Mouse (Mus musculus): ENCODE measurements around the gene Gm28308. TPM values are rescaled to one million over a fixed set of nuclear protein-coding genes. Genes with fewer than 3 reads are reported as not detected.

Gene Gm28308
- polyA plus RNA-seq, 1 experiment from 2014 or later: not detected

- Histone ChIP-seq H3K4me3 (ENCODE audit: low read depth, low read length) (peak overlapping the region; percentile 30; the same call in 1 of the 2 replicates), H3K27me3 (replicated peaks; ENCODE audit: insufficient read depth, low read length) (peaks cover 11% of the 10 kb centered on the region; the same call in 1 of the 2 replicates), H3K36me3 (ENCODE audit: insufficient read depth, low read length) (no peaks in the 10 kb centered on the region), H3K27ac (ENCODE audit: low read length) (peak overlapping the region; percentile 79), H3K4me1 (ENCODE audit: insufficient read depth, low read depth, low read length) (peaks cover 10% of the 10 kb centered on the region; the same call in 1 of the 2 replicates), H3K9ac (replicated peaks; ENCODE audit: low read depth) (peak overlapping the region; percentile 56), H3K9me3 (ENCODE audit: low read length) (no peaks in the 10 kb centered on the region), H3K4me2 (replicated peaks; ENCODE audit: low read depth, low read length) (peak overlapping the region; percentile 70)
- no peak for TF ChIP-seq EP300 (IDR thresholded peaks at IDR 0.05)
- no peak for TF ChIP-seq CTCF (IDR thresholded peaks at IDR 0.05)
- DNase-seq (ENCODE audit: low spot score) (no peak), ATAC-seq (no peak)
- 25% methylated on average over 1 of the region's 1 CpGs for WGBS
Observed at GRCm38 (mm10) chr6:52167176-52167575, 46.0 kb downstream of the Gm28308 start.

- Histone ChIP-seq H3K27ac (ENCODE audit: low read length) (peak overlapping the region; percentile 79), H3K9me3 (ENCODE audit: low read length) (no peaks in the 10 kb centered on the region), H3K36me3 (ENCODE audit: insufficient read depth, low read length) (no peaks in the 10 kb centered on the region), H3K4me3 (ENCODE audit: low read depth, low read length) (peak overlapping the region; percentile 30; the same call in 1 of the 2 replicates), H3K4me2 (replicated peaks; ENCODE audit: low read depth, low read length) (peak overlapping the region; percentile 70), H3K4me1 (ENCODE audit: insufficient read depth, low read depth, low read length) (peaks cover 10% of the 10 kb centered on the region; the same call in 1 of the 2 replicates), H3K27me3 (replicated peaks; ENCODE audit: insufficient read depth, low read length) (peaks cover 11% of the 10 kb centered on the region; the same call in 1 of the 2 replicates), H3K9ac (replicated peaks; ENCODE audit: low read depth) (peak overlapping the region; percentile 56; the same call in 1 of the 2 replicates)
- TF ChIP-seq CTCF (IDR thresholded peaks at IDR 0.05) (no peak), EP300 (IDR thresholded peaks at IDR 0.05) (no peak)
- WGBS: 13% methylated on average over 4 of the region's 4 CpGs
- ATAC-seq: no peak
- DNase-seq (ENCODE audit: low spot score): peak; percentile 46
Observed at GRCm38 (mm10) chr6:52166431-52167077, 46.6 kb downstream of the Gm28308 start.

GRCm38 (mm10) chr6:52165441-52166370 is 47.4 kb downstream of the Gm28308 start:
- H3K9ac ChIP-seq (replicated peaks; ENCODE audit: low read depth): peak overlapping the region; percentile 24; the same call in 1 of the 2 replicates
- peak overlapping the region; percentile 79 for H3K27ac ChIP-seq (ENCODE audit: low read length)
- WGBS: 4% methylated on average over 27 of the region's 28 CpGs
- H3K9me3 ChIP-seq (ENCODE audit: low read length): no peaks in the 10 kb centered on the region
- ATAC-seq (no peak), DNase-seq (ENCODE audit: low spot score) (peak; percentile 53)
- no peaks in the 10 kb centered on the region for H3K36me3 ChIP-seq (ENCODE audit: insufficient read depth, low read length)
- H3K4me2 ChIP-seq (replicated peaks; ENCODE audit: low read depth, low read length): peak overlapping the region; percentile 70
- TF ChIP-seq EP300 (IDR thresholded peaks at IDR 0.05) (no peak), CTCF (IDR thresholded peaks at IDR 0.05) (no peak)
- peaks cover 11% of the 10 kb centered on the region; the same call in 1 of the 2 replicates for H3K27me3 ChIP-seq (replicated peaks; ENCODE audit: insufficient read depth, low read length)
- H3K4me1 ChIP-seq (ENCODE audit: insufficient read depth, low read depth, low read length): peaks cover 10% of the 10 kb centered on the region; the same call in 1 of the 2 replicates
- peak overlapping the region; percentile 54 for H3K4me3 ChIP-seq (ENCODE audit: low read depth, low read length)

- Histone ChIP-seq H3K4me3 (ENCODE audit: low read depth, low read length) (peak within 1 kb of the TSS; percentile 54), H3K4me2 (replicated peaks; ENCODE audit: low read depth, low read length) (peak within 1 kb of the TSS; percentile 70), H3K9ac (replicated peaks; ENCODE audit: low read depth) (peak within 1 kb of the TSS; percentile 50), H3K4me1 (ENCODE audit: insufficient read depth, low read depth, low read length) (peaks cover 5% of the 10 kb centered on the region; the same call in 1 of the 2 replicates), H3K9me3 (ENCODE audit: low read length) (no peaks in the 10 kb centered on the region), H3K36me3 (ENCODE audit: insufficient read depth, low read length) (no peaks in the 10 kb centered on the region), H3K27me3 (replicated peaks; ENCODE audit: insufficient read depth, low read length) (peaks cover 7% of the 10 kb centered on the region; the same call in 1 of the 2 replicates), H3K27ac (ENCODE audit: low read length) (peak within 1 kb of the TSS; percentile 79)
- peak; percentile 73 for DNase-seq (ENCODE audit: low spot score)
- WGBS: under 1% methylated on average over 25 of the region's 25 CpGs
- TF ChIP-seq CTCF (IDR thresholded peaks at IDR 0.05): no peak
- TF ChIP-seq EP300 (IDR thresholded peaks at IDR 0.05): 0 out of 2 replicates have a peak, but pooled peaks have one; percentile 39
- ATAC-seq: peak; percentile 46
Observed at GRCm38 (mm10) chr6:52164626-52165440, 48.3 kb downstream of the Gm28308 start, which contains the start of gene Hoxa2. Gene Hoxa2 (minus strand): TSS chr6:52164831.

DNA sequence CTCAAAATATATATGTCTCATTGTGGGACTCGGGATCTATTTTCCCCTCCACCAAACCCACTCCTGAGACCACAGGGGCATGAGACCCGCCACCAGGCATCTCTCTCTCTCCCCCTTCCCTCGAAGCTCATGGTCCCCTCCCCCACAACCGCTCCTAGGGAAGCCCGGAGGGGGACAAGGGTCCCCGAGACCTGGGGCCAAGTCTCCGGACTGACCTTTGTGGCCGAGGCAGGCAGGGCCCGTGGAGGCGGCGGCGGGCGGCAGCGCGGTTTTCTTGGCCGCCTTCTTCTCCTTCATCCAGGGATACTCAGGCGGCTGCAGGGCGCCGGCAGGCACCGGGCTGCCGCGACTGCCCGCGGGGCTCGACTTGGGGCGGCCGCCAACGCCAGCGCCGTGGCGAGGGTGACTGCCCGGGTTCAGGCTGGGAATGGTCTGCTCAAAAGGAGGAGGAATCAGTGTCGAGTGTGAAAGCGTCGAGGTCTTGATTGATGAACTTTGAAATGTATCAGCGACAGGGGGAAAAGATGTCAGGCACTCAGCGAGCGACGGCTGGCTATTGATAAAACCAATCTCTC is 49.0 kb downstream of the Gm28308 start:
- peaks cover 6% of the 10 kb centered on the region; the same call in 1 of the 2 replicates for H3K27me3 ChIP-seq (replicated peaks; ENCODE audit: insufficient read depth, low read length)
- TF ChIP-seq CTCF (IDR thresholded peaks at IDR 0.05) (no peak), EP300 (IDR thresholded peaks at IDR 0.05) (no peak)

More for the DNA sequence above, 49.0 kb downstream of the Gm28308 start:
- Histone ChIP-seq H3K4me1 (ENCODE audit: insufficient read depth, low read depth, low read length) (0 out of 2 replicates have a peak, but pooled peaks cover 7% of the 10 kb centered on the region), H3K9me3 (ENCODE audit: low read length) (no peaks in the 10 kb centered on the region), H3K36me3 (ENCODE audit: insufficient read depth, low read length) (no peaks in the 10 kb centered on the region), H3K4me3 (ENCODE audit: low read depth, low read length) (peak overlapping the region; percentile 54), H3K4me2 (replicated peaks; ENCODE audit: low read depth, low read length) (peak overlapping the region; percentile 70), H3K27ac (ENCODE audit: low read length) (peak overlapping the region; percentile 79), H3K9ac (replicated peaks; ENCODE audit: low read depth) (peak overlapping the region; percentile 50)
- DNase-seq (ENCODE audit: low spot score): peak; percentile 65
- peak; percentile 12; the same call in 1 of the 2 replicates for ATAC-seq
- WGBS: 2% methylated on average over 39 of the region's 39 CpGs

All from lung, postnatal 0 days (tissue).